Mouse (Mus musculus): ENCODE measurements around the gene Wdtc1.
A peak's percentile ranks its signal among the peaks of the same experiment; 100 is the strongest.

Gene Wdtc1

GRCm38 (mm10) chr4:133375812-133376577, 22.7 kb upstream of the Wdtc1 start:
- DNase-seq (ENCODE audit: low read depth, low spot score): no peak

- no peak for DNase-seq (ENCODE audit: low read depth, low spot score)
Measured at GRCm38 (mm10) chr4:133374011-133374410, 20.7 kb upstream of the Wdtc1 start.

DNA sequence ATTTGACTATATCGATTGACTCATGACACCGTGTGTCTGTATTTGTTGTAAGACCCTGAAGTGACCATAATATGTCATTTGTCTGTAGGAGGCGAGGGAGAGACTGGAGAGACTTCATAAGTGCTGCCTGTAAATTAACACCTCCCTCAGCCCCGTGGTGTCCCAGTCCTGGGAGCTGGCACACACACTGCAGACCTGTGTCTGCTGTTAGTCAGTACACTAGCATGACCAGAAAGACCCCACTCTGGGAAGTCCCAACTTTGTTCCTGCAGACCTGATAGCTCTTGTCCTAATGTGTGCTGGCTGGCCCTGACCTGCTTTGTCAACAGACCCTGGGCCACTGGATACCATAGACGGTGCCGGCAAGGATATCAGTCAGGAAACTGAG, 19.0 kb upstream of the Wdtc1 start:
- DNase-seq (ENCODE audit: low read depth, low spot score): no peak

- DNase-seq (ENCODE audit: low read depth, low spot score): no peak
Measured at GRCm38 (mm10) chr4:133371621-133372277, 18.5 kb upstream of the Wdtc1 start.

- peak; percentile 45 for DNase-seq (ENCODE audit: low read depth, low spot score)
Measured at GRCm38 (mm10) chr4:133370298-133371274, 17.3 kb upstream of the Wdtc1 start.

DNA sequence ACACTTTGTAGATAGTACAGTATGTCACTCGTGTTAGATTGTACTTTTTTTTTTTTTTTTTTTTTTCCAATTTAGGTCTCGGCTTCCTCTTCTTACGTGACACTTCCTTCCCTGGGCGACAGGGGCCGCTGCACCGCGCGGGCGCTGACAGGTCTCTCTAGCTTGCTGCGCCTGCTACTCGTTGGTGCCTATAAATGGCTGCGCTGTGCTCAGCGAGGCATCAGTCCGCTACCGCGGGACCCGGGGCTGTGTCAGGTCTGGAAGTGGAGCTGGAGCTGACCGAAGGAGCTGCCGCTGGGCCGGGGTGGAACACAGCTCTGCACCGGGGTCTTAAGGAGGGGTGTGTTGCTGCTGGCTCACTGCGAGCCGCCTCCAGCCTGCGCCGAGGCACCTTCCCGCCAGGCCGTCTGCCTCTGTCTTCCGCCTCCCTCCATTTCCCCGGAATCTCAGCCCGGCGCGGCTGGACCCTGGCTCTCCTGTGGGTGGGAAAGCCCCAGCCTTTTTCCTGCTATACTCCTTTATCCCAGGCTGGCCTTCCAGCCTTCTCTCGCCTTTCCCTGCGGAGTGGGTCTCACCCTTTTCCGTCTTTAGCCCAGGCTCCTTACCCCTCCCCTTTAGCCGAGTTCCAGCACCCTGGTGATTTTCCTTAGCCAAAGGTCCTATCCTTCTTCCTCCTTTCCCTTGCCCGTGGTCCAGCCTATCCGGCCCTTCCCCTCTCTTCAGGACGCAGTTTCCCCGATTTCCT, 16.4 kb upstream of the Wdtc1 start, which contains the start of gene Slc9a1:
Slc9a1 (plus strand) TSS at position 154 of the 745 bp plus-strand sequence.
- peak; percentile 97 for DNase-seq (ENCODE audit: low read depth, low spot score)

GRCm38 (mm10) chr4:133354641-133355040, 1.4 kb upstream of the Wdtc1 start:
- no peak for DNase-seq (ENCODE audit: low read depth, low spot score)

DNA sequence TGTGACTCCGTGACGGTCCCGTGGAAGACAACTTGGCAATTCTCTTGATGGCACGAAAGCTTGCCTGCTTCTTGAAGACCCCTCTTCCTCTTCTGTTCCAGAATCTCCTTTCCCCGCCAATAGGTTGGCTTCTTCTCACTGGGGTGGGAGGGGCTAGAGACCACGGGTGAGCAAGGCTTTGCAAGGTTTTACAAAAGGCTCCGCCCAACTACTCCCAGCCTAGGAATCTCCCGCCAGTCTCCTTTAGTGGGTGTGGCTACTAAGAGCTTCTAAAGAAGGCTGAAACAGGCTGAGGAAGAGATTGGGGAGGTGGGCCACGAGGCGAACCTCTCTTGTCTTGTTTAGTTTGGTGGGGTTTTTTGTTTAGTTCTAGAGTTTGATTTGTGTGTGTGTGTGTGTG, 484 bp downstream of the Wdtc1 start:
- no peak for DNase-seq (ENCODE audit: low read depth, low spot score)

- DNase-seq (ENCODE audit: low read depth, low spot score): no peak
Measured at GRCm38 (mm10) chr4:133348051-133348775, 5.1 kb downstream of the Wdtc1 start.

DNA sequence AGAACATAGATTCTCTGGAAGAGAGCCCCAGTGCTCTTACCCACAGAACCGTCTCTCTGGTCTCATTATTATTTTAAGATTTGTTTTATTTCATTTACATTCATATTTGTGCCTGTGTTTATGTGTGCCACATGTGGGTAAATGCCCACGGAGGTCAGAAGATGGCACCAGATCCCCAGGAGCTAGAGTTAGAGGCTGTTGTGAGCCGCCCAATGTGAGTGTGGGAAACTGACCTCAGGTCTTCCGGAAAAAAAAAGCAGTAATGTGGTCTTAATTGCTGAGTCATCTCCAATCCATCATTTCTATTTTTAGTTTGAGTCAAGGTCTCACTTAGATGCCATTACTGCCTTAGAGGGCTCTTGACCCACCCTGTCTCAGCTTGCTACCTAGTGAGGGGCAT, 5.7 kb downstream of the Wdtc1 start:
- DNase-seq (ENCODE audit: low read depth, low spot score): no peak

- DNase-seq (ENCODE audit: low read depth, low spot score): no peak
Measured at GRCm38 (mm10) chr4:133346577-133346976, 6.7 kb downstream of the Wdtc1 start.

- peak; percentile 19 for DNase-seq (ENCODE audit: low read depth, low spot score)
Measured at GRCm38 (mm10) chr4:133345702-133346101, 7.6 kb downstream of the Wdtc1 start.

DNA sequence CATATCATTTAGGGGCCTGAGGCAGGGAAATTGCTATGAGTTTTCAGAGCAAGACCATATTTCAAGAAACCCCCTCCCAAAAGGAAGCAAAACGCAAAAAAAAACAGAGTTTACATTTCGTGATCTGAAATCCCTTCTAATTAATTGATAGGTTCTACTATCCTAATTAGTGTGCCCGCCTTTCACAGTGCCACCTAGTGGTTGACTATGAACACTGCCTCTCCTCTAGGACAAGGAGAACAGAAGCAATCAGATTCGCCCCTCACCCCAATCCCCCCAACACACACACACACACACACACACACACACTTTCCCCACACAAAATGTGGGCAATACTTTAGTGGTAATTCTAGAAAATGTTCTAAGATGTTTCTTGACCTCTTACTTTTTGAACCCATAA, 9.2 kb downstream of the Wdtc1 start:
- DNase-seq (ENCODE audit: low read depth, low spot score): peak; percentile 50

DNA sequence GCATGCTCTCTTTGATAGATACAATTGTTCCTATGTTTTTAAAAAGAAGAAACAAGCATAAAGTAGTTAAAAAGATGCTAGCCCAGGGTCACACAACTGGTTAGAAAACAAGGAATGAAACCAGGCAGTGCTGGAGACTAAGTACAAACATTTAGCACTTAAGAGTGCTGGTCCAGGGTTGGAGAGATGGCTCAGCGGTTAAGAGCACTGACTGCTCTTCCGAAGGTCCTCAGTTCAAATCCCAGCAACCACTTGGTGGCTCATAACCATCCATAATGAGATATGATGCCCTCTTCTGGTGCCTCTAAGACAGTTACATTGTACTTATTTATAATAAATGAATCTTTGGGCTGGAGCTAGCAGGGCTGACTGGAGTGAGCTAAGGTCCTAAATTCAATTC, 13.1 kb downstream of the Wdtc1 start:
- no peak for DNase-seq (ENCODE audit: low read depth, low spot score)

GRCm38 (mm10) chr4:133339148-133339749, 14.0 kb downstream of the Wdtc1 start:
- peak; percentile 98 for DNase-seq (ENCODE audit: low read depth, low spot score)

- no peak for DNase-seq (ENCODE audit: low read depth, low spot score)
Measured at GRCm38 (mm10) chr4:133338521-133339095, 14.7 kb downstream of the Wdtc1 start.

DNA sequence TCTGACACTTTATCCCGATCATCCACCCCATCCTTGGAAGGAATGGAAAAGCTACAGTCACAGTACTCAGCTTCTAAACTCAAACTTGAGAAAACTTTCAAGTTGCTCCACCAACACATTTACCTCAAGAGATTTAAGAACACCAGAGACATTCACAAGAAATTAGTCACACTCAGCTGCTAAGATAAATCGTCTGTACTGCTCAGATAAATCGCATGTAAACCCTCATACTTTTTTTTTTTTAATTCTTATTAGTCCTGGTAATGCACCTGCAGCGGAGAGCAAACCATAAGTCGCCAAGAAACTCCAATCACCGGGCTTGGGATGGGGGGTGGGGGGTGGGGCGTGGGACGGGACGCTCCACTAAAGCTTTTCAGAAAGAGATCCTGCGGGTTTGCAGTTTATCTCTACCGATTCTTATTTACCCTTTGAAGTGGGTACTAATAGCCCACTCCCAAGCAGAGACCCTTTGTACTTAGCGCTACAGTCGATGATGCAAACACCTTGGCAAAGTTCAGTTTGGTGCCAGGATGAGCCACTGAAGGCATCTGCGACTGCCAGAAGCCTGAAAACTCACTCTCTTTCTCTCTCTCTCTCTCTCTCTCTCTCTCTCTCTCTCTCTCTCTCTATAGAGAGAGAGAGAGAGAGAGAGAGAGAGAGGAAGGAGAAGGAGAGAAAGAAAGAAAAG, 15.3 kb downstream of the Wdtc1 start:
- DNase-seq (ENCODE audit: low read depth, low spot score): no peak

GRCm38 (mm10) chr4:133333306-133333705, 20.0 kb downstream of the Wdtc1 start:
- no peak for DNase-seq (ENCODE audit: low read depth, low spot score)

- DNase-seq (ENCODE audit: low read depth, low spot score): no peak
Measured at GRCm38 (mm10) chr4:133330296-133330695, 23.0 kb downstream of the Wdtc1 start.
